Mouse (Mus musculus): ENCODE measurements around the gene Gm3755.
"Not testable (repeated sequence)": the region's sequence is repeated elsewhere in the genome, so short reads cannot be mapped to it uniquely, and the experiment has no call there.

The Gm3755 gene

DNA sequence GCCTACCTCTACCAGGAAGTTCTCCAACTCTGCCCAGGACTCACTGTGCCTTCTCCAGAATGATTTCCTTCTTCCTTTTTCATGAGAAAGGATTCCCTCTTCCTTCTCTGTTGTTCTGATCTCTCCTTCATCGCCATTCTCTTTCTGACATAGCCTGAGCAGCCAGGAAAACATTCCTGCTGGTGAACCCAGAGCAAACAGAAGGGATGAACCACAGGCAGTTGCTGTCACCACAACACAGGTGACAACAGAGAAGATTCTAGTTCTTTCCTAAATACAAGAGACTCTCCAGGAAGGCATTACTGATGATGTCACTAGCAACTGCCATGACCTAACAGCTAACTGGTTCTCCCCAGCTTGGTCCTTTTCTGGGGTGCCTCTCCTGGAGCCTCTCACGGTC lies at the start of gene Gm3755:
Gm3755 (minus strand) TSS at position 101 of the 400 bp plus-strand sequence.
- not testable (repeated sequence) for DNase-seq (ENCODE audit: low spot score in 2 of 2)

DNA sequence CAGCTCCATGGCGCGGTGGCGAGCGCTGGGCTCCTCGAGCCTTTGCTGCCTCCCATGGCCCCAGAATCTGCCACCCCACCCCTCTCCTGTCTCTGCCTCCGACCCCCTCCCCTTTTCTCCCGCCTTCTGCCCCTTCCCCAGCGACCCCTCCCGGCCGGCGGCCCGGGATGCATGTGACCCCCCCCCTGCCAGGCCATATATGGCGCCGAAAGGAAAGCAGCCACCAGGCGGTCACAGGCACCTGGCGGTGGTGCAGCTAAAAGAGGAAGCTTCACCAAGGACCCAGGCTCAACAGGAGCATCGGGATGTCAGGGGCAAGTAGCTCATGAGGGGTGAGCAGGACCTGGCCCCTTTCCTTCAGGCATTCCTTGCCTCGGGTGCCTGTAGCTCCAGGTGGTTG lies 38.0 kb upstream of the Gm3755 start:
- DNase-seq (ENCODE audit: low spot score in 2 of 2): not testable (repeated sequence)

DNA sequence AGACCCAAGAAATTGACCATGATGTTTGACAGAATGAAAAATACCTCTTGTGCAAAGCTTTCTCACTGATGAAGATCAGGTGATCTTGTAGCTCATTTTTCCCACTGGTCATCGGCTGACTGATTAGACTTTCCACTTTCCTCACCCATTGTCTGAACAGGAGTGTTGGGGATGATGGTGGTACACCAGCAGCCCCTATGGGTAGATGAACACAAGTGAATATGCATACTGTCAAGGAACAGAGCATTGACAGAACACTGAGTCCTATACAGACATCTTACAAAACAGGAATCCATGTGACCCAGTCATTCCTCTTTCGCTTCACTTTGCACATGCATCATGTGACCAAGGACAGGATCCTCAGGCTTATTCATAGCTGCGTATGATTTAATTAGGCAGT lies 32.9 kb upstream of the Gm3755 start, which contains the start of gene Gm3752:
Gm3752 (minus strand) TSS at position 101 of the 400 bp plus-strand sequence.
- DNase-seq (ENCODE audit: low spot score in 2 of 2): not testable (repeated sequence)

DNA sequence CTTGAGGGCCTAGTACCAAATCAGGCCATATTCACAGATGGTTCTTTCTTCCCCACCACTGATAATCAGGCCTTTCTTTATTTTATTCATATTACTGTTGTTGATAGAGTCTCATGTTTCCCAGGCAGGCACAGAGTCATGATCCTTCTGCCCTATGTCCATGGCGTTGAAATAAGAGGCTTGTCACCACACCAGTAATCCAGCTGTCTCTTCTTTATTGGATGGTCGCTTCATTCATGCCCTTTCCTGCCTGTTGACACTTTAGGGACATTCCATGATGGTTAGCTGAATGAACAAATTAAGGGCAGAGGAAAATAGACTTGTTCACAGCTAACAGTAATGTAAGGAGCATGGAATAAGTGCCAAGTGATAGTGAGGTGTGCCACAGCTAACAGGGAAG lies 28.2 kb downstream of the Gm3755 start:
- not testable (repeated sequence) for DNase-seq (ENCODE audit: low spot score in 2 of 2)
